Mouse (Mus musculus): ENCODE data around the gene Elmsan1. TPM values are rescaled to one million over a fixed set of nuclear protein-coding genes. Genes with fewer than 3 reads are reported as not detected.

Elmsan1 gene
- polyA plus RNA-seq, 1 experiment from 2014 or later: 7.7 TPM

DNA sequence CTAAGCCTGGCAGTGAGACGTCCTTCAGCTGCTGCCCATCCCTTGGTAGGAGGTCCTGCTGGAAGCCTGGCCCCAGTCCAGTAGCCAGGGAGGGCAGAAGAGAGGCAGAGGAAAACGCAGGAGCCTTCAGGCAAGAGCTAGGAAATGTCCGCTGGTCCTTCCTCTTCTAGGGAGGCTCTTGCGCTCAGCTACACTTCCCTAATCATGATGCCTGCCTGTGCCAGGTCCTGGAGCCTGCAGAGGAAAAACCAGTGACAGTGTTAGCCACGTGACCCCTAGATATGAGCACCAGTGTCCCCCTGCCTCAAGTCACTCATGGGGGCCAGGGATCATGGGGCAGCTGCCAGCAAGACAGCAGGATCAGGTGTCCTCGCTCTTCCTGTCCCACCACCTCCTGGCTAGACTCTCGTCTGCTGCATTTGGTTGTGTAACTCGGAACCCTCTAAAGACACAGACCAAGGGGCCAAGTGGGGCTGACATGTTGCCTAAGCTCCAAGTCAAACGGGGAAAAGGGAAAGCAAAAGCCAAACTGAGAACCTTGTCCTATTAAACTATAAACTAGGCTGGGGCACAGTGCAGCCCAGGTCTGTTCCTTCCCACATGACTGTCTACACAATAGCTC is 44.4 kb downstream of the Elmsan1 start:
- H3K36me3 ChIP-seq (replicated peaks): peaks cover 53% of the 10 kb centered on the region
- peak overlapping the region; percentile 87 for H3K4me2 ChIP-seq
- peak overlapping the region; percentile 62 for H3K4me3 ChIP-seq (replicated peaks)
- H3K27me3 ChIP-seq: no peaks in the 10 kb centered on the region
- H3K4me1 ChIP-seq (replicated peaks): peaks cover 86% of the 10 kb centered on the region
- H3K27ac ChIP-seq (replicated peaks): peak overlapping the region; percentile 99
- H3K9ac ChIP-seq: peak overlapping the region; percentile 41
- WGBS (ENCODE audit: insufficient replicate concordance): 50% methylated on average over 9 of the region's 9 CpGs
- no peaks in the 10 kb centered on the region for H3K9me3 ChIP-seq (replicated peaks)
- ATAC-seq (ENCODE audit: insufficient read depth): no peak

DNA sequence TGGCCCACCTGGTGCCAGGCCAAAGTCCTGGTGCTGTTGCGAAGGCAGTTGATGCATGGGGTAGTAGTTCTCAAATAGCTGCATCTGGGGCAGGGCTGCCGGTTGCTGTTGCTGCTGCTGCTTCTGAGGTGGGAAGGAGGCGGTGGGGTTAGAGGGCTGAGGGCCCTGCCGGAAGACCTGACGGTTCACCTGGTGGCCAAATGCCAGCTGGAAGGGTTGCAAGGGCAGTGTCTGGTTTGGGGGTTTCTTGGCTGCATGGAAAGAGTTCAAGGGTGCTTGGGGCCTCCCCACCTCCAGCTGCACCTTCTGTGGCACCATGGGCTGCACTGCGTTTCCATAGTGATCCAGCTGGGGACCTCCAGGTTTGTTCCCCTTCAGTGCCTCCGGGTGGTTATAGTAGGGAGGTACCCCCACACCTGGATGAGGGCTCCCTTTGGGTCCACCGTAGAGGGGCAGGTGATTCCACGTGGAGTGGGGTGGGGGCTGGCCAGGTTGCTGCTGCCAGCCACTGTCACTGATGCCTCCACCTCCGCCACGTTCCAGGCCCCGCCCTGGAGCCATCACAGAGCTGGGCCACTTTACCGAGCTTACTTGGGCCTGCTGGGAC is 45.3 kb downstream of the Elmsan1 start:
- peak overlapping the region; percentile 99 for H3K27ac ChIP-seq (replicated peaks)
- no peaks in the 10 kb centered on the region for H3K27me3 ChIP-seq
- H3K4me2 ChIP-seq: peak overlapping the region; percentile 87
- 81% methylated on average over 13 of the region's 13 CpGs for WGBS (ENCODE audit: insufficient replicate concordance)
- H3K36me3 ChIP-seq (replicated peaks): peaks cover 61% of the 10 kb centered on the region
- no peak for ATAC-seq (ENCODE audit: insufficient read depth)
- H3K4me3 ChIP-seq (replicated peaks): no peak overlapping the region
- no peak overlapping the region for H3K9ac ChIP-seq
- no peaks in the 10 kb centered on the region for H3K9me3 ChIP-seq (replicated peaks)
- H3K4me1 ChIP-seq (replicated peaks): peaks cover 77% of the 10 kb centered on the region

DNA sequence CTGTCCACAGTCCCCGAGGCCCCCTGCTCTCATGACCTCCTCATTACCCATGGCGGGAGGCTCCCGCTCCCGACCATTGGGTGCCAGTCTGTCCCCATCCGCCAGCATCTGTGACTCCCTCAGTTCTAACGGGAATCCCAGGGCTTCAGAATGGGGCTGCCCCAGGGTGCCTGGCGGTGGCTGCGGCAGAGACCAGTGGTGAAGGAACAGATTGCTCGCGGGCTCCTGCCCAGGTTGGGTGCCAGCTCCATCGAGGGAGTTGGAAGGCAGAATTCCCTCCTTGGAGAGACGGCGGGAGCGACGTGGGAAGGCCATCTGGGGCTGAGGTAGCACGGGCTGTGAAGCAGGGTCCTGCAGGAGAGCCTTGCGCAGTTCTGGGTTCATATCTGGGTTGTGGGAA is 45.8 kb downstream of the Elmsan1 start:
- Histone ChIP-seq H3K4me2 (no peak overlapping the region), H3K27me3 (no peaks in the 10 kb centered on the region), H3K9ac (no peak overlapping the region), H3K9me3 (replicated peaks) (no peaks in the 10 kb centered on the region), H3K27ac (replicated peaks) (no peak overlapping the region; the same call in 1 of the 2 replicates), H3K36me3 (replicated peaks) (peaks cover 65% of the 10 kb centered on the region), H3K4me1 (replicated peaks) (peaks cover 72% of the 10 kb centered on the region), H3K4me3 (replicated peaks) (no peak overlapping the region)
- 90% methylated on average over 17 of the region's 17 CpGs for WGBS (ENCODE audit: insufficient replicate concordance)
- no peak for ATAC-seq (ENCODE audit: insufficient read depth)

DNA sequence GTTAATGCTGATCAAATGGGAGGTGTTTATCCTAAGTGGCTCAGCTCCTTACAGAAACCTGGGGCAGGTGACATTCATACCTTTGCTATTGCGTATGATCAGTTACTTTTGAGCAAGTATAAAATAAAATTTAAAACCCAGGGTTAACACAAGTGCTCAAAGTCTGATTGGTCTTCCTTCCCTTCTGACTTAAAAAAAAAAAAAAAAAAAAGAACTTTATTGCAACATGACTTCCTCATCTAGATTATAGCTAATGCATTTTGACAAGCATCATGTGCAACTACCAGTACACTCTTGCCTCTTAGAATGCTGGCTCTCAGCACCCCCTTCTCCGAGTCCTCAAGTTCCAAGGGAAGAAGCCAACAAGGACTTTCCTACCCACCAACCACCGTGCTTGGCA is 46.5 kb downstream of the Elmsan1 start:
- Histone ChIP-seq H3K4me3 (replicated peaks) (no peak overlapping the region), H3K9me3 (replicated peaks) (no peaks in the 10 kb centered on the region), H3K27ac (replicated peaks) (no peak overlapping the region; the same call in 1 of the 2 replicates), H3K4me2 (no peak overlapping the region), H3K36me3 (replicated peaks) (peaks cover 71% of the 10 kb centered on the region), H3K4me1 (replicated peaks) (peaks cover 68% of the 10 kb centered on the region), H3K27me3 (no peaks in the 10 kb centered on the region), H3K9ac (no peak overlapping the region)
- WGBS (ENCODE audit: insufficient replicate concordance): 89% methylated on average over 3 of the region's 3 CpGs
- ATAC-seq (ENCODE audit: insufficient read depth): no peak

DNA sequence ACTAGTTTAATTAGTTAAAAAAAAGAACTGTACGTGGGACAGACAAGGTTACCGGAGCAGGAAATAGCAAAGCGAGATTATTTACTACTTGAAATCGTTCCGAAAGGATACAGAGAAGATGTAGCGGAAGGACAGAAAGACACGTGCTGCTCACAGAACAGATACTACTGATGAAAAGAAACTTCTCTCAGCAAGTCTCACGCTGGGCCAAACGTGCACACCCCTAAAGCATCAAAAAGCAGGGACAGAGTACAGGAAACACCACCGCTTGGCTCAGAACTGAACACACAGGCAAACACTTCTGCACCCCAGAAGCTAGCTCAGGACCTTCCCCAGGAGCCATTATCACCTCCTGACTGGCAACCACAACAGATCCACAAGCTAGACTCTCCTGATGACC is 48.1 kb downstream of the Elmsan1 start:
- no peaks in the 10 kb centered on the region for H3K27me3 ChIP-seq
- no peak overlapping the region for H3K4me2 ChIP-seq
- H3K27ac ChIP-seq (replicated peaks): no peak overlapping the region
- 77% methylated on average over 10 of the region's 10 CpGs for WGBS (ENCODE audit: insufficient replicate concordance)
- no peak for ATAC-seq (ENCODE audit: insufficient read depth)
- H3K36me3 ChIP-seq (replicated peaks): peaks cover 87% of the 10 kb centered on the region
- H3K9me3 ChIP-seq (replicated peaks): no peaks in the 10 kb centered on the region
- peaks cover 67% of the 10 kb centered on the region for H3K4me1 ChIP-seq (replicated peaks)
- H3K4me3 ChIP-seq (replicated peaks): no peak overlapping the region
- no peak overlapping the region for H3K9ac ChIP-seq

DNA sequence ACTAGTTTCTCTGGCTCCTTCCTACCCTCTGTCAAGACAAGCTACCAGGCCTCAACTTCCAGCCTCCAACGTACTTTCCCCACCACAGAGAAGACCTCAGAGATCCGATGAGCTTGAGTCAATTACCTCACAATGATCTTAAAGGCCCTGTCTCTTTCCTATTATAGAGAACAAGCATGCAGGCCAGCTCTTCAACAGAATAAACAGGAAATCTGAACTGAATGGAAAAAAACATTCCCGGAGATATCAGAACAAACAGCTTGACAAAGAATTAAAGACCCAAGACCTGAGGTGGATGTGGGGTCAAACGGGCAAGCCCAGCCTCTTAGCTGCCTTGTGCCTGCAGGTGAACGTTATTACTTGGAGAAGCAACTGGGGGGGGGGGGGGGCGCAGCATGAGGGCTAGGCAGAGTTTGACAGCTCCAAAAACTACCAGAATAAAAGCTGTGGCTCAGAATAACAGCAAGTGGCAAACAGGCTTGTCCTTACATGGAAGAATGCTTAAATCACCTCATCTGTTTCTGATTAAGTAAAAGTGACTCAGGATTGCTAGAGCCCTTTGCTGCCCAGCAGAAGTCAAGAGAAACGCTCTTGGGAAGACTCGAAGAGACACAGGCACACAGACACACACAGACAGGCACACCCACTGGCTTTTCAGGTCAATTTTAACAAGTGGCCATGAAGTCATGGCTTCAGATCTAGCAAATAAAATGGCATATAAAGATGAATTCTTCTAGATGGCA is 52.9 kb downstream of the Elmsan1 start:
- 54% methylated on average over 8 of the region's 8 CpGs for WGBS (ENCODE audit: insufficient replicate concordance)
- H3K27ac ChIP-seq (replicated peaks): peak overlapping the region; percentile 53; the same call in 1 of the 2 replicates
- H3K4me1 ChIP-seq (replicated peaks): peaks cover 62% of the 10 kb centered on the region
- no peaks in the 10 kb centered on the region for H3K27me3 ChIP-seq
- no peak overlapping the region for H3K4me3 ChIP-seq (replicated peaks)
- H3K4me2 ChIP-seq: no peak overlapping the region
- H3K9ac ChIP-seq: no peak overlapping the region
- no peaks in the 10 kb centered on the region for H3K9me3 ChIP-seq (replicated peaks)
- H3K36me3 ChIP-seq (replicated peaks): peaks cover 98% of the 10 kb centered on the region
- no peak for ATAC-seq (ENCODE audit: insufficient read depth)

DNA sequence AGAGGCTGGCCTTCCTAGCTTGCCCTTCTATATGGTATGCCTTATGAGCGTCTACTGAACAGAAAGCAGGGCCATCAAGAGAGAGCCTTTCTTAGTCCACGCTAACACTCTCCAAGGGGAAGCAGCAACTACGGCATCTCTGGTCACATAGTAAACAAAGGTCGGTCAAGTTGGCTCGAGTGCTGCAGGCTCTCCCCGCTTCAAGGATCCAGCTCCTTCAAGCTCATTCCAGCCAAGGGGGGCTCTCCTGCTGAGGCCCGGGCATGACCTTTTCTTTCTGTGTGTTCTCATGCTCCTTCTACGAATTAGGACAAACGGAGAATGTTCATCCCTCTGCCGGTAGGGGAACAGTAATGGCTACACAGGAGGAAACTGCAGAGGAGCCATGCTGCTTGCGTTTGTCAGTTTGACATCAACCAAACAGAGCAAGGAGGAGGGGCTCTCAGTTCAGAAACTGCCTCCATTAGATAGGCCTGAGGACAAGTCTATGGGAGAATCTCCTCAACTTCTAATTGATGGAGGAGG is 55.0 kb downstream of the Elmsan1 start:
- Histone ChIP-seq H3K27me3 (no peaks in the 10 kb centered on the region), H3K4me3 (replicated peaks) (no peak overlapping the region), H3K9ac (no peak overlapping the region), H3K27ac (replicated peaks) (peak overlapping the region; percentile 15), H3K4me1 (replicated peaks) (peaks cover 62% of the 10 kb centered on the region), H3K4me2 (no peak overlapping the region), H3K9me3 (replicated peaks) (no peaks in the 10 kb centered on the region), H3K36me3 (replicated peaks) (peaks cover 99% of the 10 kb centered on the region)
- WGBS (ENCODE audit: insufficient replicate concordance): 83% methylated on average over 11 of the region's 11 CpGs
- no peak for ATAC-seq (ENCODE audit: insufficient read depth)

DNA sequence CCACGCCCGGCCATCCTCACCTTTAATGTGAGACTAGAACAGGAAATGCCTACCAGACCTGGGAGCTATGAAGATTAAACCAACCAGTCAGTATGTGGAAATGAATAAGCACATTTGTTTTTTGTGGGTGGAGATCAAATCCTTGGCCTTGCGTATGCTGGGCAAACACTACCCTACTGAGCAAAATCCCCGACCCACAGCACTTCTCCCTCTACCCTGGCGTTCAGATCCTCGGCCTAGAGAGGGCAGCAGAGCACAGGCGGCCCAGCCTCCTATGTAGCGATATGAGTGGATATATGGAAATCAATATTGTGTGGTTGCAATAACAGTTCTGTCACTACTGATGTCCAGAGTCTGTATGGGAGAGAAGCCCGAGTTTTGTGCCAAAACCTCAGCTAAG is 55.5 kb downstream of the Elmsan1 start:
- H3K4me3 ChIP-seq (replicated peaks): no peak overlapping the region
- no peak overlapping the region for H3K4me2 ChIP-seq
- H3K27ac ChIP-seq (replicated peaks): peak overlapping the region; percentile 15
- H3K36me3 ChIP-seq (replicated peaks): peaks cover 99% of the 10 kb centered on the region
- peaks cover 62% of the 10 kb centered on the region for H3K4me1 ChIP-seq (replicated peaks)
- H3K9ac ChIP-seq: no peak overlapping the region
- H3K27me3 ChIP-seq: no peaks in the 10 kb centered on the region
- WGBS (ENCODE audit: insufficient replicate concordance): 59% methylated on average over 9 of the region's 9 CpGs
- no peaks in the 10 kb centered on the region for H3K9me3 ChIP-seq (replicated peaks)
- ATAC-seq (ENCODE audit: insufficient read depth): no peak

DNA sequence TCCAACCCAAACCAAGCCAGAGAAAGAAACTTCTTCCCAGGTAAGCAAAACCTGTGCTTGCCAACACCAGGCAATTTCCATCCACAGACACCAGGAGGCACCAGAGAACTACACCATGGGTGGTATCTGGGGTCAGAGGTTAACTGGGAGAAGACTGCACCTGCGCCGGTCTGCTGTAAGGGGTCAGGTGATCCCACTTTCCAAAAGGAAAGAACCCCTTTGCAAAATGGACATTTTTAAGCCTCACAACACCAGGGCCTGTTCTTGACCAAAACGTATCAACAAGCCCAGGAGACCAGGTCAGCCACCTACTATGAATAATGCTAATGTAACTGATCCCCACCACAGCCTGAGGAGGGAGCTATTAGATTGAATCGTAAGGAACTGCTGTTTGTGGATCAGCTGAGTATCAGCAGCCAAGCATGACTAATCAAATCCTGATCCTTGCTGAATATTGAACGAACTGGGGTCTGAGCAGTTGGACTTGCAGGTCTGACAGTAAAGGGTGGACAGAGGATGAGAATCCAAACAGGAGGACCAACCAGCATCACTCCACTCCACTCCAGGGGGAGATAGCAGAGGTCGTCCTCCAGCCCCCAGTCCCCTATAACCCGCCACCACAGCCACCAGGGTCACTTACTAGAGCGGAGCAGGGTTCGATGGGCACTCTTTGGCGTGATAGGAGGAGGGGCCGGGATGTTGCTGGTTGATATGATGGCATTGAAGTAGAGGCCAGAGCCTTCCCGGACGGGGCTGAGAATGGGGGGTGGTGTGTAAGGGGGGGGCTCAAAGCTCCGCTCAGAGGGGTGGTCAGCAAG is 56.9 kb downstream of the Elmsan1 start:
- ATAC-seq (ENCODE audit: insufficient read depth): peak; percentile 62
- peaks cover 55% of the 10 kb centered on the region for H3K4me1 ChIP-seq (replicated peaks)
- H3K27ac ChIP-seq (replicated peaks): peak overlapping the region; percentile 81
- H3K27me3 ChIP-seq: no peaks in the 10 kb centered on the region
- H3K9ac ChIP-seq: peak overlapping the region; percentile 23; the same call in 1 of the 2 replicates
- H3K9me3 ChIP-seq (replicated peaks): no peaks in the 10 kb centered on the region
- peak overlapping the region; percentile 41 for H3K4me2 ChIP-seq
- H3K4me3 ChIP-seq (replicated peaks): no peak overlapping the region
- WGBS (ENCODE audit: insufficient replicate concordance): 71% methylated on average over 14 of the region's 14 CpGs
- H3K36me3 ChIP-seq (replicated peaks): peaks cover 100% of the 10 kb centered on the region

DNA sequence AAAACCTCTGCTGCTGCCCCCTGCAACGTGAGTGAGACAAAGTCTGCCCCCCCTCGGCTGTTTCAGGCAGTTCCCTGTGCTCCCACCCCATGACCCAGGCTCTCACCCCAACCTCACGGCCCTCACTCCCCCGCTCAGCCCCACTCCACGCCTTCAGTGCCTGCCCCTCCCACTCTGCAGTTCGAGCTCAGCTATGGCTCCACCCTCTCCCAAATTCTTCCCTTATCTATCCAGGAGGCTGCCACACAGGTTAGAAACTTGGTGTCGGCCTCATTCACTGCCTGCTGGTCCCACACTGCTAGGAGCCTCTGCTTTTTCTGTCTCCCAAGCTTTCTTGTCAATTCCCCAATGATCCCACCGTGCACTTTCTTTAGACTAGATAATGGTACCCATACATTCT is 57.6 kb downstream of the Elmsan1 start:
- Histone ChIP-seq H3K9ac (peak overlapping the region; percentile 23; the same call in 1 of the 2 replicates), H3K4me1 (replicated peaks) (peaks cover 49% of the 10 kb centered on the region), H3K27me3 (no peaks in the 10 kb centered on the region), H3K9me3 (replicated peaks) (no peaks in the 10 kb centered on the region), H3K4me3 (replicated peaks) (no peak overlapping the region), H3K36me3 (replicated peaks) (peaks cover 100% of the 10 kb centered on the region), H3K4me2 (peak overlapping the region; percentile 41), H3K27ac (replicated peaks) (peak overlapping the region; percentile 81)
- peak; percentile 80 for ATAC-seq (ENCODE audit: insufficient read depth)
- 30% methylated on average over 8 of the region's 8 CpGs for WGBS (ENCODE audit: insufficient replicate concordance)
